Mouse (Mus musculus): ENCODE results near the gene Myo1d. TPM values are rescaled to one million over a fixed set of nuclear protein-coding genes. Genes with fewer than 3 reads are reported as not detected.
A peak's percentile ranks its signal among the peaks of the same experiment; 100 is the strongest.

Myo1d gene
- total RNA-seq, 2 experiments from 2014 or later, result 4.2 to 6.2 TPM

- ATAC-seq (ENCODE audit: poor library complexity, severe bottlenecking), result no peak
These were observed 224.4 kb downstream of the Myo1d start for GRCm38 (mm10) chr11:80555416-80555815.

DNA sequence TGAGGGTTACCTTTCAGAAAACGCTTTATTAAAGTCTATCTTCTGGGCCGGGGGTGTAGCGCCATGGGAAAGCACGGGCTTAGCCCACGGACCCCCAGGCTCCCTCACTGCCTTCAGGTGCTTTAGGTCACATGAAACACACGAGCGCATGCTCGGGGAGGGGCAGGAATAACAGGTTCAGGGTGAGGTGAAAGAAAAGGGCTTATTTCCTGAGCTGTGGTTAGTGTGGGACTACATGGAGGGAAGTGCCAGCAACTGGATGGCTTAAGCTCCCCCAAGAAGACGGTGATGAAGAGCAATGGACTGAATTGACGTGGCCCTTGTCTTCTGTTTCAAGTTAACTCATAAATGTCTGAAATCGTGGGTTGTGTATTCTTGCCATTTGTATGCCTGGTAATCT lies 226.8 kb downstream of the Myo1d start:
- ATAC-seq (ENCODE audit: poor library complexity, severe bottlenecking), result no peak

GRCm38 (mm10) chr11:80551634-80552033 lies 228.2 kb downstream of the Myo1d start:
- peak; percentile 57 for ATAC-seq (ENCODE audit: poor library complexity, severe bottlenecking)

- no peak for ATAC-seq (ENCODE audit: poor library complexity, severe bottlenecking)
These were observed 229.6 kb downstream of the Myo1d start for GRCm38 (mm10) chr11:80550264-80550663.

DNA sequence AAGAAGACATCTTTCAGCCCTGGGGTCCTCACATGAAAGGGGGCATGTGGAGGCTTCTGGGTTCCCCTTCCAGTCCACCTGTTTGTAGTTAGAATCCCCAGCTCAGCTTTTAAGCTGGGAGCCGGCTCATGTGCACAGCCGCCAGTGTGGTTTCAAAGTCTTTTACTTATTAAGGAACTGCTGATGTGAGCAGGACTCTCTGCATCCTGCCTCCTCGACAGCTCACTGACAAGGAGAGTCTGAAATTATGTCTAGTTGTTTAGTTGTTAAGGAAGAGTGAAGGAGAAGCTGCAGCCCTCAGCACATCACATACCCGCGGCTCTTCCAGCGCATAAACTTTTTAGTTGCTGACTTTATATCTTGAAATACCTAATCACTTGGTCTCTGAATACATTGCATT lies 230.0 kb downstream of the Myo1d start:
- no peak for ATAC-seq (ENCODE audit: poor library complexity, severe bottlenecking)

- ATAC-seq (ENCODE audit: poor library complexity, severe bottlenecking), result no peak
These were observed 233.6 kb downstream of the Myo1d start for GRCm38 (mm10) chr11:80546233-80546632.

GRCm38 (mm10) chr11:80539056-80539455 lies 240.8 kb downstream of the Myo1d start:
- no peak for ATAC-seq (ENCODE audit: poor library complexity, severe bottlenecking)

- peak; percentile 40; the same call in 1 of the 2 replicates for ATAC-seq (ENCODE audit: poor library complexity, severe bottlenecking)
These were observed 246.9 kb downstream of the Myo1d start for GRCm38 (mm10) chr11:80532966-80533365.

- ATAC-seq (ENCODE audit: poor library complexity, severe bottlenecking), result no peak
These were observed 250.7 kb downstream of the Myo1d start for GRCm38 (mm10) chr11:80529149-80529548.

DNA sequence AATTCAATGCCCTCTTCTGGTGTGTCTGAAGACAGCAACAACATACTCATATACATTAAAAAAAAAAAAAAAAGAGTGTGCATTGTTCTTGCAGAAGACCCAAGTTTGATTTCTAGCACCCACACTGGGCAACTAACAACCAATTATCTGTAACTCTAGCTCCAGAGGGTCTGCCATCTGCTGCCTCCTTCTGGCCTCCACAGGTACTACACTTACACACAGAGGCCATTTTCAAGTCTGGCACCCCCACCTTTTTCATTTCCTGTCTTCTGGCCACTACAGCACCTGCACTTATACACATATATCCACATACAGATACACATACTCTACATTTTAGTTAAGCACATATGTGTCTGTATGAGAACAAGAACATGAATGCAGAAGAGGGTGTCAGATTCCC lies 252.1 kb downstream of the Myo1d start:
- no peak for ATAC-seq (ENCODE audit: poor library complexity, severe bottlenecking)

GRCm38 (mm10) chr11:80524213-80524612 lies 255.6 kb downstream of the Myo1d start:
- no peak for ATAC-seq (ENCODE audit: poor library complexity, severe bottlenecking)

DNA sequence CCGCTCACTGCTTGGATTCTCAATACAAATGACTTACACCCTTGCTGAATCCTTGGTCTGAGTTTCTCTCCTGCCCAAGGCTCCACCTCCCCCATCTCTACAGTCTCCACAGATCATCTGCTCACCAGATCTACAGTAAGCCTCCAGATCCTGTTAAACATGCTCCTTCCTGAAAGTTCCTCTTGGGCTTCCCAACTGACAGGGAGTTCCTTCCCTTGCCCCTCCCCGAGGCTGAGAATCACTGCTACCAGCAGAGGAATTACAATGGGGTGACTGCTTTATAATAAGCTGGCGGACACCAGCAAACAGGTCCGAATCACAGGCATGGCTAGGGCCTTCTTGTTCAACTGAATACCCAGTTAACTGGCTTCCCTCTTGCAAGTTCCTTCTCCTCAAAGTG lies 256.4 kb downstream of the Myo1d start:
- no peak for ATAC-seq (ENCODE audit: poor library complexity, severe bottlenecking)

- ATAC-seq (ENCODE audit: poor library complexity, severe bottlenecking), result peak; percentile 71
These were observed 257.0 kb downstream of the Myo1d start for GRCm38 (mm10) chr11:80522852-80523251.

DNA sequence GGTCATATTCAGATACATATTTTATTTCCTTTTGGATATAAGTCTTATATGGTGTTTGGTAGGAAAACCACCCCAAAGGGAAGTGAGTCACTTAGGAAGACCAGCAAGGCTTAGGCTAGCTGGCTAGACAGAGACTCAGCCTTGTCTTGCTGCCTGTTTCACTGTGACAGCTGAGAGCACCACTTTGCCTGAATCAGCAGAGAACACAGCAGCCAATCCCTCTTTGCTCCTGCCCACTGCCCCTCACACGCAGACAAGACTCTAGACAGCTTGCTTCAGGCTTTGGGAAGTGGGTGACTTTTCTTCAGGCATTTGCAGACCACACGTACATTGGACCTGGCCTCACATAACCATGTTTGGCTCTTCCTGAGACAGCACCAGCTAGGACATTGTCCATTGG lies 258.7 kb downstream of the Myo1d start:
- no peak for ATAC-seq (ENCODE audit: poor library complexity, severe bottlenecking)

DNA sequence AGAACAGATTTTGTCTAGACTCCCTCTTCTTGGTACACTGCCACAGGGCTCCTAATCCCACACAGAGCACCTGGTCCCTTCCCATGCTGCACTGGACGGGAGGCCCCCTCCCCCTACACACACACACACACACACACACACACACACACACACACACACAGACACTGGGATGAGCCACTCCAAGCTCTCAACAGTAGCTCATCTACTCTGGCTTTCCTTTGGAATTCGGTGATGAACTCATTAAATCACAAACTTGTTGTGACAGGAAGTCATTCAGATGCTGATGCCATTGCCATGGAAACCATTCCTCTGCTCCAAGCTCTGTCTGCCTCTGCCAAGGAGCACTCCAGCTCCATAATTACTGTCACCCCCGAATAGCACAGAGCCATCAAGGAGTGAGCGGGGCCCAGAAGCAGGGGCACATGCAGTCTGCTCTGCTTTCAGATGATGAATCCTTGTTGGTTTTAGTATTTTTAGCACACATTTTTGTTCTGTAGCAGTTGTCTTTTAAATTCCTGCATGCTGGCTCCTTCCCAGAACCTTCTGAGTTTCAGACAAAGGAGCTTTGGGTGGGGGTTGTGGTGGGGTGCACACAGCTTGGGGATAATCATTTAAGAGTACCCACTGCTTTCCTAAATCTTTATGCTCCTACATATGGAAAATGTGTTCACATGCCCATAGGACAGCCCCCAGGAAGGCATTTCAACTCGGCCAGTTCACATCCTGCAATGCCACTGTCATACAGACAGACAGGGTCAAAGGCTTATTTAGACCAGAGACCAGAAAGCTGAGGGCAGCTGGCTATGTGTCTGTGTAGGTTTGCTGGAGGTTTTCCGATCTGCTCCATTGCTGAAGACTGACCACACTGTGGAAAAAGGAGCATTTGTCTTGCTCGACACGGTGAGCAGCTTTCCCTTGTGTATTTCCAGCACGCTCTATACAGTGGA lies 261.1 kb downstream of the Myo1d start:
- no peak for ATAC-seq (ENCODE audit: poor library complexity, severe bottlenecking)

- no peak for ATAC-seq (ENCODE audit: poor library complexity, severe bottlenecking)
These were observed 263.9 kb downstream of the Myo1d start for GRCm38 (mm10) chr11:80515895-80516294.

- ATAC-seq (ENCODE audit: poor library complexity, severe bottlenecking), result no peak
These were observed 264.5 kb downstream of the Myo1d start for GRCm38 (mm10) chr11:80515346-80515745.

DNA sequence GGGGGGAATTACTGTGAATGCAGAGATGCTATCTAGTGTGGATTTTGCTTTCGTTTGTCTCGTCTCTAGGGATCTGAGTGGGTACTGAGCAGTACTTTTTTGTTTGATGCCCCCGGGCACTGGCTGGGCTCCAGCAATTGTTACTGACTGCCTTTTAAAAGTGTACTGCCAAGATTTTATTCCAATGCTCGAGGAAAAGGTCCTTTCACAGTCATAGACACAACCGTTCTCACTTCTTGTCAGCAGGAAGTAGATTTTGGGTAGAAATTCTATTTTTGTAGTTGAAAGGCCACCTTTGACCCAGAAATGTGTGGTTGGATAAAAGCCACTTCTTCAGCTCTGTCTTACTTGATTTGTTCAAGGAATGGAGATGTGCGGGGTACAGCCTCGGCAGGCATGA lies 266.0 kb downstream of the Myo1d start:
- no peak for ATAC-seq (ENCODE audit: poor library complexity, severe bottlenecking)

DNA sequence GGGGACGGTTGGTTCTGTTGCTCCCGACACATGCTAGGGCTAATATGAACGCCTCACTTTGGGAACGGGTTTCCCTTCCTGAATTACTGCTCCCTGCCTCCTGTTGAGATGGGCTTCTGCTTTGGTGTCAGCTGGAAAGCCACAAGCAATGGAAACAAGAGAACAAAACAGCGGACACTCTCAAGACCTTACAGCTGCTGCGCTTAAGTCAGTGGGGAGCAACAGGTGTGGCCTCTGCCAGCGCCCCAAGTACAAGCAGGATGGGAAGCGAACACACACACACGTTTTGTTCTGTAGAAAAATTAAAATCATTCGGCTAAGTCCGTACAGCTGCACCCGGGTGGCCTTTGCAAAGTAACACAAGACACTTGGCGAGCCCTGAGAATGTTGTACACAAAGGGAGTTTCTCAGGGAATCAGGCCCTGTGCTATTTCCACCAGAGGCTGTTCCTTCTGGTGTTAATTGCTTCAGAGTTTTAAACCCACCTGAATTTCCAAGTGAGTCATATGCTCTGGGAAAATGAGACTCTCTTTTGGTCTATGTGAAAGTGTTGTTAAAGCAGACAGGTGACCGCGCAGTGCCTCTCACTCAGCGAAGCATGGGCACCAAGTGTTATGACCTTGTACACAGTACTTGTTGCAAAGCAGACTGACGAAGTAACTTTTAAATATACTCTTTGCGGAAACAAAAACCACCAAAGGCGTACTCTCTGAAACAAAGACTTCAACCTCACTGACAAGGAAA lies 267.3 kb downstream of the Myo1d start:
- no peak for ATAC-seq (ENCODE audit: poor library complexity, severe bottlenecking)

DNA sequence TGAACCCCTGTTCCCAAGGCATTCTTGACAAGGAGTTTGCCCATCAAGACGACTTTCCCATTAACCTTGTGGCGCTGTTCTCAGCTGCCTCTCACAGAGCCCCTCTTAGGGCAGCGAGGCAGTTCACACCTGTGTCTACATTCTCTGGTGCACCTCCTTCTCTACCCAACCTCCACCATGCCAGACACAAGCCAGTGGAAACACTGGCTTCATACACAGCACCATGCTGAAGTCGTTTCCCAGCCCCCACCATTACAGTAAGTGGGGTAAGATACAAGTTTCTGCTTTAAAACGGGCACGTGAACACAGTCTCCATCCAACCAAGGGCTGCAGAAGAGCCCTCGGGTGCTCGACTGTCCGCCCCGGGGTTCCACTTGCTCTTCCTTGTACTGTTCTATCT lies 269.7 kb downstream of the Myo1d start:
- ATAC-seq (ENCODE audit: poor library complexity, severe bottlenecking), result no peak

DNA sequence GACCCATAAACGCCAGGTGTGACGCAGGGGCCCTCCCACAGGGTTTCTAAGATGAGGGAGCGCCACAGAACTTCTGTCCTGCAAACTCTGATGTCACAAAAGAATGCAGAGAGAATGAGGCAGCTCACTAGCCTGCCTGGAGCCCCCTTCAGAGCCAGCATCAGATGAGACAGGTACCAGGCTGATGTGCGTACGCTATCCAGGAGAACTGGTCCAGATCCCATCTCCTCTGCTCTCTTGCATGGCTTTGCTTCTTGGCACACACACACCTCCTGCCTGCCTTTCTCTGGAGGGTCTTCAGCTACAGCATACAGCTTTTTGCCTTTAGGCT lies 270.7 kb downstream of the Myo1d start:
- ATAC-seq (ENCODE audit: poor library complexity, severe bottlenecking), result no peak
